Mouse (Mus musculus): ENCODE data around the gene Scamp3. TPM values are rescaled to one million over a fixed set of nuclear protein-coding genes. Genes with fewer than 3 reads are reported as not detected.

The Scamp3 gene
- polyA plus RNA-seq (2015; fragmentation: Nextera tagmentation; extraction: Ambion mirVana) = 70.9 and 92.8 TPM in 2 replicates

DNA sequence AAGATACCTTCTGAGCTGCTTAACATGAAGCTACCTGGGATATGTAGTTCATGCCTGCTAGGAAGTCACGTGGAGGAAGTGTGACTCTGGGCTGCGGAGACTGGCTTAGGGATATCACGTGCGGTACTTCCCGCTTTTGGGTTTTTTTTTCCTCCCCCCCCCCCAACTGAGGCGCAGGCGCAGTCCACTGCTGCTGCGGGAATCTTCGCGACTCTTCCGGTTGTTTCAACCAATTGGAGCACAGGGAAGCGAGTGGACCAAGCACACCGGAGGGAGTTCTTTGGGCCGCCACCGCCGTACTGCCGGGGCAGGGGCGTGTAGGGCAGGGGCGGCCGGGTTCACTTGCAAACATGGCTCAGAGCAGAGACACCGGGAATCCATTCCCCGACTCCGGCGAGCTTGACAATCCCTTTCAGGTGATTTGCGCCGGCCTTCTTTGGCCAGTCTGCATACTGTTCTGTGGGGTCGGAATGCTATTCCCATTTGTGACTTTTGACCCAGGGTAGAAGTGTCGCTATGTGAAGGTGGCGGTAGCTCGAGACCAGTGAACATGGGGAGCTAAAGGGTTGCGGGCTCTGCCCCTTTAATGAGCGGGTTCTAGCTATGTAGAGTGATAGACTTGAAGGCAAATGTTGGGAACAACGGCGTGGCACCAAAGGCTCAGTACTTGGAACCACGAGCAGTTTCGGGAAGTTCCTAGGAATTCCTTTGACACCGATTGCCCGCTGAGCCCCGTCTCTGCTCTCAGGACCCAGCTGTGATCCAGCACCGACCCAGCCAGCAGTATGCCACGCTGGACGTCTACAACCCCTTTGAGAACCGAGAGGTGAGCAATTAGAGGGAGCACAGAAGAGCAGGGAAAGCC lies at the start of gene Scamp3:
Scamp3 (plus strand) TSS at position 232 of the 865 bp plus-strand sequence.
- WGBS = 0% methylated on average over 43 of the region's 43 CpGs
- peaks cover 71% of the 10 kb centered on the region for H3K36me3 ChIP-seq
- peak within 1 kb of the TSS; percentile 68 for H3K4me3 ChIP-seq
- H3K4me1 ChIP-seq (replicated peaks) = peaks cover 16% of the 10 kb centered on the region
- H3K27ac ChIP-seq = peak within 1 kb of the TSS; percentile 81
- H3K9me3 ChIP-seq (replicated peaks) = no peaks in the 10 kb centered on the region
- no peaks in the 10 kb centered on the region for H3K27me3 ChIP-seq
- H3K4me2 ChIP-seq = peak within 1 kb of the TSS; percentile 86
- ATAC-seq (replicated peaks; ENCODE audit: insufficient number of reproducible peaks, insufficient read depth, low FRiP score, low read depth) = peak; percentile 93
- peak within 1 kb of the TSS; percentile 77 for H3K9ac ChIP-seq

DNA sequence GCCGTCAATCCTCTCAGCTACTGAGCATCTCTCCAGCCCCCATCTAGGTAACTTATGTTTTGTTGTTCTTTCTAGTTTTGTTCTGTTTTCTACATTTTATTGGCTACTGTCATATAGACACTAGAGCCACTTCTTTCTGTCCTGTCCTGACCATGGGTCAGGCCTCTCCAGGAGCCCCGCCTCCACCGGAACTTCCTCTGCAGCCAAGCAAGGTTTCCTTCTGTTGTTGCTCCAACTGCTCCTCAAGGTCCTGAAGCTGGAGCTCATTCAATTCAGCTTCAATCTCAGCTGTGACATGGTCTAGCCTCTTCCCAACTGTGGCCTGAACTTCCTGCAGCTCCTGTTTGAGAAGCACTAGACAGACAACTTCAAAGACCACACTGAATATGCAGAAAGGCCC lies 47.4 kb upstream of the Scamp3 start:
- Histone ChIP-seq H3K4me1 (replicated peaks) (peaks cover 6% of the 10 kb centered on the region; the same call in 1 of the 2 replicates), H3K4me2 (no peak overlapping the region), H3K4me3 (no peak overlapping the region), H3K9me3 (replicated peaks) (no peaks in the 10 kb centered on the region), H3K36me3 (no peaks in the 10 kb centered on the region), H3K9ac (no peak overlapping the region), H3K27ac (no peak overlapping the region), H3K27me3 (no peaks in the 10 kb centered on the region)
- WGBS = 82% methylated on average over 3 of the region's 3 CpGs
- no peak for ATAC-seq (replicated peaks; ENCODE audit: insufficient number of reproducible peaks, insufficient read depth, low FRiP score, low read depth)

DNA sequence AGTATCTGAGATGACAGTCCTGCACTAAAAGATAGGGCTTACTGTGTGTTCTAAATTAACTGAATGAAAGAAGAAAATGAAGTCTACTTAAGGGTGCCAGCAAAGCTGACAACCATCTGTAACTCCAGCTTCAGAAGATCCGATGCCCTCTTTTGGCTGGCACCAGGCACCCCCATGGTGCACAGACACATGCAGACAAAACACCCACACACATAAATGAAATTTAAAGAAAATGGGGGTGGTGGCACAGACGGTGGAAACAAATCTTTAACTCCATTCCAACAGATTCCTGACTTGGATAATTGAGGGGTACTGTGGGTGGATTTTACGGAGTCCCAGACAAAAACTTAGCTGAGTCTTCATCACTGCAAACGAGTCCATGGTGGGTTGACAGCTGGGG lies 45.5 kb upstream of the Scamp3 start:
- Histone ChIP-seq H3K27me3 (peaks cover 9% of the 10 kb centered on the region; the same call in 1 of the 2 replicates), H3K27ac (no peak overlapping the region), H3K4me1 (replicated peaks) (peaks cover 6% of the 10 kb centered on the region; the same call in 1 of the 2 replicates), H3K4me2 (peak overlapping the region; percentile 73), H3K36me3 (no peaks in the 10 kb centered on the region), H3K9me3 (replicated peaks) (no peaks in the 10 kb centered on the region), H3K9ac (no peak overlapping the region), H3K4me3 (peak overlapping the region; percentile 41; the same call in 1 of the 2 replicates)
- WGBS = 45% methylated on average over 4 of the region's 4 CpGs
- no peak for ATAC-seq (replicated peaks; ENCODE audit: insufficient number of reproducible peaks, insufficient read depth, low FRiP score, low read depth)

DNA sequence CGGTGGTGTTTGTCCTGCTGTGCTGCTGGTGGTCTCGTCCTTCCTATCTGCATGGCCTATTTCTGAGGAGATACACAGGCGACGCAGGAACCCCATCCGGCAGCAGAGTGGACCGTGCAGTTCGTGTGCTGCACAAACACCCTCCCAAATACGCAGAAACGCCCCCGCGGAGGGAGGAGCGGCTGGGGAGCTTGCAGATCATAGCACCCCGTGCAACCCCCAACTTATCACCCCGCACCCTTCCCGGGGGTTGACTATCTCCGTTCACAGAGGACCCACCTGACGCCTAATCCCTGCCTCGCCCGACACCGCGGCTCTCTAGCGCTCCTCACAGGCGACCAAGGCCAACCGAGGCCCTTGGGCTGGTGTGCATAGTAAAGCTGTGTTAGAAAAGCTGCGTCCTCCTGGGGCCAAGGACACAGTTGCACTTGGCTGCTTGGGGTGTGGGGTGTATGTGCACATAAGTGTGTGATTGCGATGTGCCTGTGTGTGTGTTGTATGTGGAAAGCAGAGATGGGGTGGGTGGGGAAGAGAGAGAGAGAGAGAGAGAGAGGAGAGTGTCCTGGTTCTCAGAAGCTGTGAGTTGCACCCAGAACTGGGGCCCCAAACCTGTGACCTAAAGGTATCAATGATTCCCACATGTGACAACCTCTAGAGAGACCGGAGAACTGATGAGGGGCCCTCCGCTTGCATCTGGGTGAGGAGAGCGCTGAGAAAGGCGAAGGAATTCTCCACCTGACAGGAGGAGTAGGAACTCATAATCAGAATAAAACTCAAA lies 44.8 kb upstream of the Scamp3 start:
- WGBS = 13% methylated on average over 30 of the region's 30 CpGs
- Histone ChIP-seq H3K9me3 (replicated peaks) (no peaks in the 10 kb centered on the region), H3K27me3 (peaks cover 9% of the 10 kb centered on the region; the same call in 1 of the 2 replicates), H3K36me3 (no peaks in the 10 kb centered on the region), H3K4me3 (peak overlapping the region; percentile 41), H3K9ac (peak overlapping the region; percentile 25; the same call in 1 of the 2 replicates), H3K27ac (no peak overlapping the region), H3K4me1 (replicated peaks) (peaks cover 6% of the 10 kb centered on the region; the same call in 1 of the 2 replicates), H3K4me2 (peak overlapping the region; percentile 73)
- no peak for ATAC-seq (replicated peaks; ENCODE audit: insufficient number of reproducible peaks, insufficient read depth, low FRiP score, low read depth)

DNA sequence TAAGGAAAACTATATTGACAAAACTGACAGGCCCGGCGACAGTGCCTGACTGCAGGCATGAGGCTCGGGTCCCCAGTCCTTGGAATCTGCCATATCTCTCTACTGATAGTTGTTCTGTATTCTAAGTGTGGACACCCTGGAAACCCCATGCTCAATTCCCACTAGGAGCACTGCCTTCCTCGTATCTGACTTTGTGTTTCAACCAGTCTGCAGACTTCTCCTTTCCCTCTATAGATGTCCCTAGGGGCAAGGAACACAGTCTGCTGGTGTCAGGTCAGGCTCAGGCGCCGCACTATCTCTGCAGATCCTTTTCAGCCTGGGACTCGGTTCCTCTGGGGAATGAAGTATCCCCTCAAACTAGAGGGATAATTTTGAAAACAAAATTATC lies 44.2 kb upstream of the Scamp3 start:
- WGBS = 58% methylated on average over 7 of the region's 7 CpGs
- Histone ChIP-seq H3K4me2 (no peak overlapping the region), H3K9ac (no peak overlapping the region), H3K4me1 (replicated peaks) (peaks cover 6% of the 10 kb centered on the region; the same call in 1 of the 2 replicates), H3K27ac (no peak overlapping the region), H3K27me3 (peaks cover 9% of the 10 kb centered on the region; the same call in 1 of the 2 replicates), H3K4me3 (no peak overlapping the region), H3K36me3 (no peaks in the 10 kb centered on the region), H3K9me3 (replicated peaks) (no peaks in the 10 kb centered on the region)
- ATAC-seq (replicated peaks; ENCODE audit: insufficient number of reproducible peaks, insufficient read depth, low FRiP score, low read depth) = no peak

DNA sequence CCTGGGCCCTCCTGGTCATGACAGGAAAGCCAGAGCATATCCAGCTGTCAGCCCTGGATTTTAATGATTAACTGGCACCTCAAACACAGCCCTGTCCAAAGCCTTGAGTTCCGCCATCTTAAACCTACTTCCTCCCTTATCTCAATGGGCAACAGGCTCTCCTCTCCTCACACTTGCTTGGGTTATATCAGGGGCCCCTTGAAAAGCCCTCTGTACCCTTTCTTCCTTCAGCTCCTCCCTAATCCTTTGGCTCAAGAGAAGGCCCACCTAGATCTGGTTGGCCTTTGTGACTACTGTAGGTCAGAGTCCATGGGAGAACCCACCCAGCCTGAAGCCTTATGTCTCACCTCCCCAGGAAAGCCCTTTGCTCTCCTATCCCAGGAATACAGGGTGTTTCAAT lies 43.5 kb upstream of the Scamp3 start:
- H3K27me3 ChIP-seq = peaks cover 9% of the 10 kb centered on the region; the same call in 1 of the 2 replicates
- peaks cover 6% of the 10 kb centered on the region; the same call in 1 of the 2 replicates for H3K4me1 ChIP-seq (replicated peaks)
- H3K9me3 ChIP-seq (replicated peaks) = no peaks in the 10 kb centered on the region
- no peak overlapping the region for H3K4me2 ChIP-seq
- H3K9ac ChIP-seq = no peak overlapping the region
- ATAC-seq (replicated peaks; ENCODE audit: insufficient number of reproducible peaks, insufficient read depth, low FRiP score, low read depth) = no peak
- no peaks in the 10 kb centered on the region for H3K36me3 ChIP-seq
- 63% methylated on average over 1 of the region's 1 CpGs for WGBS
- no peak overlapping the region for H3K4me3 ChIP-seq
- H3K27ac ChIP-seq = no peak overlapping the region

DNA sequence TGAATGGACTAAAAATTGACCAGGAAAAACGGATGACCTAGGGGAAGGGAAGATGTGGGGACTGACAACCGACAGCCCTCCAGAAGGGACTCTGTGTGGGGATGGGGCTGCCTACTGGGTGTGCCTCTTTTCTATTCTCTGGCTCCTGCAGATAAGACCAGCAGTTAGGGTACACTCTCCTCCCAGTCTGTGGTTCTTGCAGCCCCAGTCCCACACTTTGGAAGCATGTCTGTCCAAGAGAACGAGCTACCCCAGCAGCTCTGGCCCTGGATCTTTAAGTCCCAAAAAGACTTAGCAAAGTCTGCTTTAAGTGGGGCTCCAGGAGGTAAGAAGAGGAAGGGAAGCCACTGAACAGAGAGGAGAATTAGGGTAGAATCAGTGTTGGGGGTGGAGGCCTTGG lies 41.3 kb upstream of the Scamp3 start, which contains the start of gene Pklr:
Pklr (plus strand) TSS at position 185 of the 400 bp plus-strand sequence.
- no peak within 1 kb of the TSS for H3K4me3 ChIP-seq
- 50% methylated on average over 3 of the region's 3 CpGs for WGBS
- no peak within 1 kb of the TSS for H3K27ac ChIP-seq

DNA sequence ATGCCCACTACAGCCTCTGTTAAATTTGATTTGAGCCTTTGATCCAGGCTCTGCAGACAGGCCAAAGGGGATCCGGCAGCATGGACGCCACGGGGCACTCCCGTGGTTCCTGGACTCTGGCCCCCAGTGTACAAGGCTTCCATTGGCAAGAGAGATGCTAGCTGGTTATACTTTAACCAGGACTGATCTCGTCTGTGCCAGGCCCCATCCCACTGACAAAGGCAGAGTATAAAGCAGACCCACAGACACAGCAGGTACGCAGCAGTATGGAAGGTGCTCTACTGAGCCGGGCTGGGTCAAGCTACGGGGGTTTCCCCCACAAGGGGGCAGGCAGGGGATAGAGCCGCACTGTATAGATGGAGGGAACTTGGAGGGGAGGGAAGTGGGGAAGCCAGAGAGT lies 40.9 kb upstream of the Scamp3 start:
- Histone ChIP-seq H3K36me3 (no peaks in the 10 kb centered on the region), H3K27ac (no peak overlapping the region), H3K27me3 (peaks cover 9% of the 10 kb centered on the region; the same call in 1 of the 2 replicates), H3K9me3 (replicated peaks) (no peaks in the 10 kb centered on the region), H3K4me2 (no peak overlapping the region), H3K4me3 (no peak overlapping the region), H3K9ac (no peak overlapping the region), H3K4me1 (replicated peaks) (peaks cover 6% of the 10 kb centered on the region; the same call in 1 of the 2 replicates)
- ATAC-seq (replicated peaks; ENCODE audit: insufficient number of reproducible peaks, insufficient read depth, low FRiP score, low read depth) = 0 out of 2 replicates have a peak, but pooled peaks have one; percentile 37
- WGBS = 38% methylated on average over 9 of the region's 9 CpGs

More for the DNA sequence above, 41.3 kb upstream of the Scamp3 start, which contains the start of gene Pklr:
- no peak within 1 kb of the TSS for H3K9ac ChIP-seq
- no peak within 1 kb of the TSS for H3K4me2 ChIP-seq
- H3K27me3 ChIP-seq = peaks cover 9% of the 10 kb centered on the region; the same call in 1 of the 2 replicates
- ATAC-seq (replicated peaks; ENCODE audit: insufficient number of reproducible peaks, insufficient read depth, low FRiP score, low read depth) = no peak
- no peaks in the 10 kb centered on the region for H3K9me3 ChIP-seq (replicated peaks)
- H3K4me1 ChIP-seq (replicated peaks) = peaks cover 6% of the 10 kb centered on the region; the same call in 1 of the 2 replicates
- no peaks in the 10 kb centered on the region for H3K36me3 ChIP-seq

DNA sequence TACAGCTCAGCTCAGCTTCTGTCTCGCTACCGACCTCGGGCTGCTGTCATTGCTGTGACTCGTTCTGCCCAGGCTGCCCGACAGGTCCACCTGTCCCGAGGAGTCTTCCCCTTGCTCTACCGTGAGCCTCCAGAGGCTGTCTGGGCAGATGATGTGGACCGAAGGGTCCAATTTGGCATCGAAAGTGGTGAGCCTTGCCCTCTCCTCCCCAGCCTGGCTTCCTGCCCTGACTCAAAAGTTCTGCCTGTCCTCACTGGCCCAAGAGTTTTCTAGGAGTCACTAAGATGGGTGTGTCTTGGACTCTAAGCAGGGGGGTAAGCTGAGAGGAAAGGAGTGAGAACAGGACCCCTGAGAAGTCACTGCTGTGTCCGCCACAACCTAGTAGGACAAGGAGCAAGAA lies 32.5 kb upstream of the Scamp3 start:
- Histone ChIP-seq H3K9me3 (replicated peaks) (no peaks in the 10 kb centered on the region), H3K4me3 (no peak overlapping the region), H3K9ac (no peak overlapping the region), H3K36me3 (no peaks in the 10 kb centered on the region), H3K4me1 (replicated peaks) (peaks cover 8% of the 10 kb centered on the region), H3K27me3 (peaks cover 61% of the 10 kb centered on the region), H3K4me2 (no peak overlapping the region), H3K27ac (no peak overlapping the region)
- no peak for ATAC-seq (replicated peaks; ENCODE audit: insufficient number of reproducible peaks, insufficient read depth, low FRiP score, low read depth)
- 72% methylated on average over 10 of the region's 10 CpGs for WGBS

DNA sequence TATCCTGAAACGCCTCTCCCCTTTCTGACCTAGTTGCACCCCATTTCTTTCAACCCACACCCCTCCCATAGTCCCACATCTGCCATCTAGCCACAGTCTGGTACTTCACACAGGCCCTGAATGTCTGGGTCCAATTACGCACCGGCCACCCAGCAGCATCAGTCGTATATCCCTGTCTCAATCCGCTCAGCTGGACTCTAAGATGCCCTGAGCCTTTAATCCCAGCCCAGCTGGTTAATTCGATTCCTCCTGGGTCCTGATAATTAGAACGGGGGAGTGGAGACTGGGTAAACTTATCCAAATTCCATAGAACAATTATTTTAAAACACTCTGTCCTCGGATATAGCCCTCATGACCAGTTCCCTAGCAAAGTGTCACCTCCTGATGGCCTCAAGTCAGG lies 31.7 kb upstream of the Scamp3 start:
- H3K36me3 ChIP-seq = no peaks in the 10 kb centered on the region
- ATAC-seq (replicated peaks; ENCODE audit: insufficient number of reproducible peaks, insufficient read depth, low FRiP score, low read depth) = no peak
- H3K4me1 ChIP-seq (replicated peaks) = peaks cover 8% of the 10 kb centered on the region
- peaks cover 68% of the 10 kb centered on the region for H3K27me3 ChIP-seq
- H3K4me2 ChIP-seq = no peak overlapping the region
- H3K9me3 ChIP-seq (replicated peaks) = no peaks in the 10 kb centered on the region
- no peak overlapping the region for H3K4me3 ChIP-seq
- 59% methylated on average over 8 of the region's 8 CpGs for WGBS
- no peak overlapping the region for H3K27ac ChIP-seq
- no peak overlapping the region for H3K9ac ChIP-seq

Measured in heart, embryonic 15.5 days (tissue).